Mouse (Mus musculus) heart, embryonic 11.5 days (tissue): ENCODE results near the gene Tppp2. TPM values are rescaled to one million over a fixed set of nuclear protein-coding genes. Genes with fewer than 3 reads are reported as not detected.

Experiments
- ATAC-seq: fragments of 200-750 bp; cut with Nextera tagmentation; replicated peaks from 2 replicates; pipeline ENCODE4 v1.8.0; 2017; ENCODE audit warnings: moderate library complexity; ENCODE audit not compliant: insufficient number of reproducible peaks, low FRiP score, low TSS enrichment
- H3K27ac ChIP-seq: fragments of 300-500 bp; sonication (generic); 2 replicates; pipeline ENCODE4 v1.5.1; 2014; ENCODE audit warnings: mild to moderate bottlenecking, low read depth, low read length
- H3K27me3 ChIP-seq: fragments of 300-500 bp; sonication (generic); 2 replicates; pipeline ENCODE4 v1.6.1; 2014; ENCODE audit warnings: mild to moderate bottlenecking, low read length, mixed read lengths; ENCODE audit not compliant: control insufficient read depth, insufficient read depth
- H3K36me3 ChIP-seq: fragments of 300-500 bp; sonication (generic); 2 replicates; pipeline ENCODE4 v1.6.1; 2014; ENCODE audit warnings: mild to moderate bottlenecking, low read length, moderate library complexity, mixed read lengths; ENCODE audit not compliant: control insufficient read depth, insufficient read depth
- H3K4me1 ChIP-seq: fragments of 300-500 bp; sonication (generic); 2 replicates; pipeline ENCODE4 v1.6.1; 2014; ENCODE audit warnings: low read length; ENCODE audit not compliant: control insufficient read depth, insufficient read depth
- H3K4me2 ChIP-seq: fragments of 300-500 bp; sonication (generic); 2 replicates; pipeline ENCODE4 v1.6.1; 2014; ENCODE audit warnings: mild to moderate bottlenecking, moderate library complexity
- H3K4me3 ChIP-seq: fragments of 300-500 bp; sonication (generic); 2 replicates; pipeline ENCODE4 v1.5.1; 2014; ENCODE audit warnings: low read depth, low read length
- H3K9ac ChIP-seq: fragments of 300-500 bp; sonication (generic); 2 replicates; pipeline ENCODE4 v1.6.1; 2014; ENCODE audit warnings: mild to moderate bottlenecking, low read depth, low read length, moderate library complexity
- H3K9me3 ChIP-seq: fragments of 300-500 bp; sonication (generic); replicated peaks from 2 replicates; pipeline ENCODE4 v1.6.1; 2016; ENCODE audit warnings: low read length; ENCODE audit not compliant: control insufficient read depth
- WGBS: fragments of 180-500 bp; shearing (Covaris S2); extraction: QIAGEN DNeasy Blood & Tissue Kit; methylation state at CpG from one replicate; pipeline ENCODE4 v1.1.7; 2014; ENCODE audit not compliant: insufficient replicate concordance; 5-methylcytosine and 5-hydroxymethylcytosine counted together
- polyA plus RNA-seq: library from polyadenylated mRNA; unstranded; fragments of >200 nt; fragmentation: Nextera tagmentation; extraction: Ambion mirVana; gene quantifications from 2 replicates; pipeline ENCODE4 v1.2.1, GENCODE M21; 2014

The Tppp2 gene
- polyA plus RNA-seq, 1 experiment from 2014 or later = not detected

DNA sequence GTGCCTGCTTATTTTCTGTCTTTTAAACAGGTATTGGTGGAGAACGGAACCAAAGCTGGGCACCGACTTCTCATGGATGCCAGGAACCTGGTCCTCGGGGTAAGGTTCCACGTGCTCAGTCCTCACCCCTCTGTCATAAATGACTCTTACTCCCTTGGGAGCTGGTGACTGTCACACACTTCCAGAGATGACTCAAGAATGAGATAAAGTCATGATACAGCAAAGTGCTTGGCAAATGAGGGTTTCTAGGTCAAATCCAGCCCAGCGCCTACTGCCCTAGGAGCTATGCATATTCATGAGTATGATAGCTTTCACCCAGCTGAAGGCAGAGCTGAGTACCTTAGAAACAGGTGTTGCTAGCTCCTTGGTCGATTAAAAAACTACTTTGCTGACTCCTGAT, 28.4 kb upstream of the Tppp2 start:
- peaks cover 21% of the 10 kb centered on the region for H3K4me1 ChIP-seq
- H3K36me3 ChIP-seq = peaks cover 29% of the 10 kb centered on the region

DNA sequence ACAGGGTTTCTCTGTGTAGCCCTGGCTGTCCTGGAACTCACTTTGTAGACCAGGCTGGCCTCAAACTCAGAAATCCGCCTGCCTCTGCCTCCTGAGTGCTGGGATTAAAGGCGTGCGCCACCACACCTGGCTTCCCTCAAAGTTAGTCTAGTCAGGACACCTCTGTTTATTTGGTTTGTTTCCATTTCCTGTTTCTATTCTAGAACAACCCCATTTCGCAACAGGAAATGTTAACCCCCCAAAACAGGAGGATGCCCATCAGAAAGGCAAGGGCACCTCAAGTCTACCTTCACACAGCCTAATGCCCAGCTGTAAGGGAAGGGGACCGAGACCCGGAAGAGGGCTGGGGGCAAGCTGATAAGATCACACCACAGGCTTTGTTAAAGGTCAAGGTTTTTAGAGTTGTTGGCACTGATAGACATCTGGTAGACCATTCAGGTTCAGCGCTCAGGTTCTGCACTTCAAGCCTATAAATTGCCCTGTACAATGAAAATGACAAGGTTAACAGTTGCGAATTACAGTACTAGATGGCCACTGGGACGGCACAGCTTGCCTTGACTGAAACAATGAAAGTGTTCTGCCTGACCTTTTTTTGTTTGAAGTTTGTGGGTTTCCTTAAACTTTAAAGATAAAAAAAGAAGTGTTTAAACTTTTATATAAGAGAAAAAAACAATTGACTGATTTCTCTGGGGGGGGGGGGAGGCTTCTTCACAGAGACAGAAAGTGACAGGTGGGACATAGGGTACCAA, 25.9 kb upstream of the Tppp2 start, which contains the start of gene Slc39a2:
Gene Slc39a2 (plus strand): TSS at position 699 of the 749 bp plus-strand sequence.
- peaks cover 16% of the 10 kb centered on the region for H3K4me1 ChIP-seq
- no peak for ATAC-seq
- no peak within 1 kb of the TSS for H3K9ac ChIP-seq
- peaks cover 26% of the 10 kb centered on the region for H3K36me3 ChIP-seq
- no peak within 1 kb of the TSS for H3K4me3 ChIP-seq
- no peak within 1 kb of the TSS for H3K4me2 ChIP-seq
- 88% methylated on average over 9 of the region's 9 CpGs for WGBS
- H3K27ac ChIP-seq = no peak within 1 kb of the TSS
- H3K9me3 ChIP-seq = no peaks in the 10 kb centered on the region
- H3K27me3 ChIP-seq = no peaks in the 10 kb centered on the region

More for the DNA sequence above, 28.4 kb upstream of the Tppp2 start:
- H3K27ac ChIP-seq = no peak overlapping the region
- no peak overlapping the region for H3K4me2 ChIP-seq
- no peak overlapping the region for H3K9ac ChIP-seq
- no peak for ATAC-seq
- WGBS = 84% methylated on average over 6 of the region's 6 CpGs
- H3K27me3 ChIP-seq = no peaks in the 10 kb centered on the region
- no peaks in the 10 kb centered on the region for H3K9me3 ChIP-seq
- H3K4me3 ChIP-seq = no peak overlapping the region

DNA sequence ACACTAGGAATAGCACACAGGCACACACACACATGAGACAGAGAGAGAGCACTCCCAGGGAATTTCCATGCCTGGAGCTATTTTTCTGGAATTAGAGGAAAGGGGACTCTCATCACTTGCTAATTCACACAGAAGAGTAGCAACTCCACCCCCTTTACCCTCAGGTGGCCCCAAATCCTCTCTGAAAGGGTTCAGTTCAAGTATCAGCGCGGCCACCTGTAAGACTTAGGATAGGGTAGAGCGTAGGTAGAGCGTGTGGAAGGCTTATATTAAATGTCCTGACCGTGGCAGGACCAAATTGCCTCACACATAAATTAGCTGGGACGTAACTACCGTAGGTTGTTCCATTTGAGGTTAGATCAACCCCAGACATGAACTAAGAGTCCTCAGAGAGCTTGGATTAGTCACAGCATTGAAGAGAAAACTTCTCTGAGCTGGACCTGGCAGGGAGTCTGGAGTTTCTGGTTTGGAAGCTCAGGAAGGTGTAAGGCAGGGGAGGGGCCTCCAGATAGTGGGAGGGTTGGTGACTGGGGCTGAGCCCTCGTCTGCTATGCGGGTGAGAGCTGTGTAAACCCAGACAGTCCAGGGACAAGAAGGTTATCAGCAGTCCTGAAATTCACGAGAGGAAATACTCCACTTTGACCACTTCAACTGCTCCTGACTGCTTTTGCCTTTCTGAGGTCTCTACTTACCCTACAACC, 25.0 kb upstream of the Tppp2 start:
- no peak overlapping the region for H3K27ac ChIP-seq

DNA sequence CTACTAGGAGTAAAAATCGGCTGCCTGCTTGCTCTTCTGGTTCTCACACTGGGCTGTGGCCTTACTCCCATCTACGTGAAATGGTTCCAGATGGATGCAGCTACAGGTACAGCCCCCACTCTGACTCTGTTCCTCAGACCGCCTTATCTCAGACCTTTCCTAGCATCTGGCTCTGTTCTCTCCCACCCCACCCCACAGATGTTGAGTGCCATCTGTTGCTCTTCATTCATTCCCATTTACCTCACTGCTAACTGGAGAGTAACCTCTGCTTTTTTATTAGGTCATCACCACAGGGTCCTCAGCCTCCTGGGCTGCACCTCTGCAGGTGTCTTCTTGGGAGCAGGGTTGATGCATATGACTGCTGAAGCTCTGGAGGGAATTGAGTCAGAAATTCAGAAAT, 24.4 kb upstream of the Tppp2 start:
- H3K9me3 ChIP-seq = no peaks in the 10 kb centered on the region
- 24% methylated on average over 3 of the region's 3 CpGs for WGBS
- no peak for ATAC-seq
- H3K4me3 ChIP-seq = no peak overlapping the region
- H3K4me2 ChIP-seq = no peak overlapping the region
- no peaks in the 10 kb centered on the region for H3K27me3 ChIP-seq
- H3K9ac ChIP-seq = no peak overlapping the region
- no peak overlapping the region for H3K27ac ChIP-seq
- peaks cover 16% of the 10 kb centered on the region for H3K4me1 ChIP-seq
- peaks cover 25% of the 10 kb centered on the region for H3K36me3 ChIP-seq

More for the DNA sequence above, 25.0 kb upstream of the Tppp2 start:
- no peaks in the 10 kb centered on the region for H3K27me3 ChIP-seq
- no peak overlapping the region for H3K4me3 ChIP-seq
- no peak overlapping the region for H3K9ac ChIP-seq
- peaks cover 16% of the 10 kb centered on the region for H3K4me1 ChIP-seq
- no peak; the same call in 1 of the 2 replicates for ATAC-seq
- no peaks in the 10 kb centered on the region for H3K9me3 ChIP-seq
- no peak overlapping the region for H3K4me2 ChIP-seq
- 25% methylated on average over 10 of the region's 10 CpGs for whole genome bisulfite sequencing
- peaks cover 25% of the 10 kb centered on the region for H3K36me3 ChIP-seq

DNA sequence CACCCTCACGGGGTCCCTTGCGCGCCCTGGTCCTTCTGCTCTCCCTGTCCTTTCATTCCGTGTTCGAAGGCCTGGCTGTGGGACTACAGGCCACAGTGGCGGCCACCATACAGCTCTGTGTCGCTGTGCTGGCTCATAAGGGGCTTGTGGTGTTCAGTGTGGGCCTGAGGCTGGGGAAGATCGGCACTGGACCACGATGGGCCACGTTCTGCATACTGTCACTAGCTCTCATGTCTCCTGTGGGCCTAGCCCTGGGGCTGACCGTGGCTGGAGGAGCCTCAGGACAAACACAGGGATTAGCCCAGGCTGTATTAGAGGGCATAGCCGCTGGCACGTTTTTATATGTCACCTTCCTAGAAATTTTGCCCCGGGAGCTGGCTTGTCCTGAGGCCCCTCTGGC, 23.2 kb upstream of the Tppp2 start:
- Histone ChIP-seq H3K27ac (no peak overlapping the region), H3K36me3 (peaks cover 19% of the 10 kb centered on the region), H3K4me2 (no peak overlapping the region), H3K9ac (0 out of 2 replicates have a peak overlapping the region, but pooled peaks have one; percentile 28), H3K4me1 (peaks cover 16% of the 10 kb centered on the region), H3K27me3 (no peaks in the 10 kb centered on the region), H3K9me3 (no peaks in the 10 kb centered on the region), H3K4me3 (no peak overlapping the region)
- no peak for ATAC-seq
- WGBS = 75% methylated on average over 14 of the region's 14 CpGs

DNA sequence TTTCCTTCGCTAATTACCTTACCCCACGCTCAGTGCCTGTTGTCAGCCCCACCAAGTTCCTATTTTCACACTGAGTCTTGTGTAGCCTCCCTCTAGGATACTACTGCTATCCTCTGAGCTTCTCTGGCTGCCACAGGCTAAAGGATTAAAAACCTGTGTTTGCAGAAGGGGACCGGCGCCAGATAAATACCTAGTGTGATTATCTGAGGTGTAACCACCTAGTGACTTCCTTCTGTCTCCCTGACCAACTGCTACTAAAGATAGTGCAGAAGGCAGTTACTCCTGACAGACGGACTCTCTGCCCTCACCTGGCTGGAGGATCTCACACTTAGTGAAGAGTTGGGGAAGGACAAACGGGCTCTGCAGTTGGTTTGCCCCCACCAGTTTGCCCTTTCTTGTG, 22.2 kb upstream of the Tppp2 start:
- no peak overlapping the region for H3K4me3 ChIP-seq
- H3K4me1 ChIP-seq = peaks cover 16% of the 10 kb centered on the region
- H3K27ac ChIP-seq = no peak overlapping the region
- H3K9ac ChIP-seq = no peak overlapping the region
- no peak for ATAC-seq
- WGBS = 64% methylated on average over 6 of the region's 6 CpGs
- H3K9me3 ChIP-seq = no peaks in the 10 kb centered on the region
- H3K4me2 ChIP-seq = no peak overlapping the region
- H3K36me3 ChIP-seq = peaks cover 12% of the 10 kb centered on the region
- H3K27me3 ChIP-seq = no peaks in the 10 kb centered on the region

DNA sequence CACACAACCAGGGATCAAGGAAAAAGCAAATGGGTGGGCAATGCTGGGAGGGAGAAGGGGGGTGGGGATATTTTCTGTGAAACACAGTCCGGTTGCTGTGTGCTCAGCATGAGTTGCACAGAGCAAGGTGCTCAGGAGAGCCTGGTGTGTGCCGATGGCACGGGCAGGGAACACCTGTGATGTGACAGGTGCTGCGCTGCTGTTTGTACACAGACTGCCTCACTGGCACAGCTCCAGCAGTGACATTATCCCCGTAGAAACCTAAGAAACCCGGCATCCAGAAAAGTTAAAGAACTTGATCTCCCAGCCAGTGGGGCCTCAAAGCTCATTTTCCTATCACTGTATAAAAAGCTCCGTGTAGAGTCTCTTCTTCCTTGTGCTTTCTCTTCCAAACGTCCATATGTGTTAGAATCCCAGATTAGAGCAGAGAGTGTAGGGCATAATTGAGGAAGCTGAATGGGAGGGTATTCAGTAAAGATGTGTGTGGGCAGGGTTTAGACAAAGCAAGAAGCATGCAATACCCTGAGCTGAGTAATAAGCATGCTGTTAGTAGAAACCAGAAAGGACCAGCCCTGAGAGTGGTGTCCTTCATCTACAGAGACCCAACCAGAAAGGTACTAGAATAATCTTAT, 21.6 kb upstream of the Tppp2 start:
- no peak overlapping the region for H3K9ac ChIP-seq
- 75% methylated on average over 8 of the region's 8 CpGs for WGBS

DNA sequence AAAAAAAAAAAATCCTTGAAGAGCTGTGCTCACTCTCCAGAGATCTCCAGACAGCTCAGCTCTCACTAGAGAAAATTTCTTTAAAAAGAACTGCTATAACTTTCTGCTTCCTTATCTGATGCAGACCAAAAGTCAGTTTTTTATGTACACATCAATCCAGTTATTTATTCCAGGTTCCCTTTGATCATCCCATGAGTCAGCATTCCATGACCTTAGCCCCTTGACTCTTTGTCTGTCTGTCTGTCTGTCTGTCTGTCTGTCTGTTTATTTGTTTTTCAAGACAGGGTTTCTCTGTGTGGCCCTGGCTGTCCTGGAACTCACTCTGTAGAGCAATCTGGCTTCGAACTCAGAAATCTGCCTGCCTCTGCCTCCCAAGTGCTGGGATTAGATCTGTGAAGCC, 18.9 kb upstream of the Tppp2 start:
- H3K4me1 ChIP-seq = peaks cover 7% of the 10 kb centered on the region; the same call in 1 of the 2 replicates
- H3K36me3 ChIP-seq = peaks cover 3% of the 10 kb centered on the region; the same call in 1 of the 2 replicates
- H3K9me3 ChIP-seq = no peaks in the 10 kb centered on the region
- no peak for ATAC-seq
- no peak overlapping the region for H3K27ac ChIP-seq
- H3K4me2 ChIP-seq = no peak overlapping the region
- H3K4me3 ChIP-seq = no peak overlapping the region
- no peak overlapping the region for H3K9ac ChIP-seq
- 83% methylated on average over 1 of the region's 1 CpGs for WGBS
- H3K27me3 ChIP-seq = no peaks in the 10 kb centered on the region

More for the DNA sequence above, 21.6 kb upstream of the Tppp2 start:
- Histone ChIP-seq H3K27me3 (no peaks in the 10 kb centered on the region), H3K36me3 (peaks cover 5% of the 10 kb centered on the region), H3K4me1 (peaks cover 16% of the 10 kb centered on the region), H3K9me3 (no peaks in the 10 kb centered on the region), H3K27ac (no peak overlapping the region), H3K4me3 (no peak overlapping the region), H3K4me2 (no peak overlapping the region)
- no peak for ATAC-seq
